Mouse (Mus musculus): ENCODE measurements around the gene Lamtor3.
A peak's percentile ranks its signal among the peaks of the same experiment; 100 is the strongest.
"Not testable (repeated sequence)": the region's sequence is repeated elsewhere in the genome, so short reads cannot be mapped to it uniquely, and the experiment has no call there.

Lamtor3 gene

GRCm38 (mm10) chr3:137933986-137934385, 15.7 kb downstream of the Lamtor3 start:
- no peak for DNase-seq (ENCODE audit: low spot score)

GRCm38 (mm10) chr3:137935570-137936525, 17.5 kb downstream of the Lamtor3 start:
- DNase-seq (ENCODE audit: low spot score) = no peak

GRCm38 (mm10) chr3:137936541-137936940, 18.2 kb downstream of the Lamtor3 start:
- DNase-seq (ENCODE audit: low spot score) = no peak

GRCm38 (mm10) chr3:137938608-137939007, 20.3 kb downstream of the Lamtor3 start:
- DNase-seq (ENCODE audit: low spot score) = no peak

- DNase-seq (ENCODE audit: low spot score) = no peak
These were observed 22.5 kb downstream of the Lamtor3 start for GRCm38 (mm10) chr3:137940757-137941156.

- DNase-seq (ENCODE audit: low spot score) = no peak
These were observed 23.2 kb downstream of the Lamtor3 start for GRCm38 (mm10) chr3:137941555-137941954.

- no peak for DNase-seq (ENCODE audit: low spot score)
These were observed 23.9 kb downstream of the Lamtor3 start for GRCm38 (mm10) chr3:137942098-137942622.

GRCm38 (mm10) chr3:137943737-137944154, 25.4 kb downstream of the Lamtor3 start:
- no peak for DNase-seq (ENCODE audit: low spot score)

- no peak for DNase-seq (ENCODE audit: low spot score)
These were observed 28.5 kb downstream of the Lamtor3 start for GRCm38 (mm10) chr3:137946827-137947226.

GRCm38 (mm10) chr3:137947525-137947924, 29.2 kb downstream of the Lamtor3 start:
- no peak for DNase-seq (ENCODE audit: low spot score)

GRCm38 (mm10) chr3:137950191-137950885, 32.0 kb downstream of the Lamtor3 start:
- DNase-seq (ENCODE audit: low spot score) = no peak

- not testable (repeated sequence) for DNase-seq (ENCODE audit: low spot score)
These were observed 33.0 kb downstream of the Lamtor3 start for GRCm38 (mm10) chr3:137951302-137951701.

- no peak for DNase-seq (ENCODE audit: low spot score)
These were observed 33.5 kb downstream of the Lamtor3 start for GRCm38 (mm10) chr3:137951819-137952218.

- DNase-seq (ENCODE audit: low spot score) = no peak
These were observed 34.1 kb downstream of the Lamtor3 start for GRCm38 (mm10) chr3:137952225-137952913.

- DNase-seq (ENCODE audit: low spot score) = peak; percentile 54
These were observed 34.9 kb downstream of the Lamtor3 start for GRCm38 (mm10) chr3:137952914-137953880.

GRCm38 (mm10) chr3:137954256-137954916, 36.1 kb downstream of the Lamtor3 start:
- DNase-seq (ENCODE audit: low spot score) = no peak

- no peak for DNase-seq (ENCODE audit: low spot score)
These were observed 37.3 kb downstream of the Lamtor3 start for GRCm38 (mm10) chr3:137955560-137956081.

- no peak for DNase-seq (ENCODE audit: low spot score)
These were observed 39.6 kb downstream of the Lamtor3 start for GRCm38 (mm10) chr3:137957864-137958263.

GRCm38 (mm10) chr3:137958352-137958751, 40.0 kb downstream of the Lamtor3 start:
- no peak for DNase-seq (ENCODE audit: low spot score)

GRCm38 (mm10) chr3:137959456-137959855, 41.1 kb downstream of the Lamtor3 start:
- no peak for DNase-seq (ENCODE audit: low spot score)
